Mouse (Mus musculus): ENCODE measurements at regions not wholly inside any gene's neighbourhood (a gene's known extent, or its start where the extent isn't known, plus 50 kb on each side); places are given as distances from the start of the nearest gene placed in this dataset.

GRCm38 (mm10) chr2:12758816-12759215 is 165.0 kb upstream of the Pter start:
- H3K9me3 ChIP-seq (replicated peaks; ENCODE audit: control insufficient read depth, low read length): no peaks in the 10 kb centered on the region
- no peaks in the 10 kb centered on the region for H3K36me3 ChIP-seq (ENCODE audit: control insufficient read depth, insufficient read depth)
- 32% methylated on average over 1 of the region's 1 CpGs for WGBS (ENCODE audit: insufficient replicate concordance)
- no peak overlapping the region for H3K9ac ChIP-seq (ENCODE audit: low read depth, low read length)
- no peak overlapping the region for H3K27ac ChIP-seq (ENCODE audit: low read length)
- H3K4me2 ChIP-seq (ENCODE audit: low read depth, low read length): no peak overlapping the region
- no peaks in the 10 kb centered on the region for H3K27me3 ChIP-seq (ENCODE audit: control insufficient read depth, insufficient read depth, low read depth, low read length)
- H3K4me1 ChIP-seq (ENCODE audit: control insufficient read depth, low read depth, low read length): no peaks in the 10 kb centered on the region
- no peak overlapping the region for H3K4me3 ChIP-seq (ENCODE audit: low read depth, low read length)
- ATAC-seq (ENCODE audit: low read depth): no peak

- no peaks in the 10 kb centered on the region for H3K4me1 ChIP-seq (ENCODE audit: control insufficient read depth, low read depth, low read length)
- no peak overlapping the region for H3K9ac ChIP-seq (ENCODE audit: low read depth, low read length)
- no peaks in the 10 kb centered on the region for H3K36me3 ChIP-seq (ENCODE audit: control insufficient read depth, insufficient read depth)
- WGBS (ENCODE audit: insufficient replicate concordance): 68% methylated on average over 3 of the region's 3 CpGs
- no peaks in the 10 kb centered on the region for H3K27me3 ChIP-seq (ENCODE audit: control insufficient read depth, insufficient read depth, low read depth, low read length)
- no peaks in the 10 kb centered on the region for H3K9me3 ChIP-seq (replicated peaks; ENCODE audit: control insufficient read depth, low read length)
- no peak overlapping the region for H3K4me2 ChIP-seq (ENCODE audit: low read depth, low read length)
- no peak overlapping the region for H3K27ac ChIP-seq (ENCODE audit: low read length)
- no peak for ATAC-seq (ENCODE audit: low read depth)
- no peak overlapping the region for H3K4me3 ChIP-seq (ENCODE audit: low read depth, low read length)
Observed at GRCm38 (mm10) chr2:12759931-12760330, 163.9 kb upstream of the Pter start.

- WGBS (ENCODE audit: insufficient replicate concordance): 65% methylated on average over 3 of the region's 3 CpGs
- no peak for ATAC-seq (ENCODE audit: low read depth)
- no peaks in the 10 kb centered on the region for H3K9me3 ChIP-seq (replicated peaks; ENCODE audit: control insufficient read depth, low read length)
- H3K4me3 ChIP-seq (ENCODE audit: low read depth, low read length): no peak overlapping the region
- H3K27me3 ChIP-seq (ENCODE audit: control insufficient read depth, insufficient read depth, low read depth, low read length): no peaks in the 10 kb centered on the region
- H3K4me1 ChIP-seq (ENCODE audit: control insufficient read depth, low read depth, low read length): no peaks in the 10 kb centered on the region
- H3K9ac ChIP-seq (ENCODE audit: low read depth, low read length): no peak overlapping the region
- no peaks in the 10 kb centered on the region for H3K36me3 ChIP-seq (ENCODE audit: control insufficient read depth, insufficient read depth)
- no peak overlapping the region for H3K27ac ChIP-seq (ENCODE audit: low read length)
- no peak overlapping the region for H3K4me2 ChIP-seq (ENCODE audit: low read depth, low read length)
Observed at GRCm38 (mm10) chr2:12761461-12761860, 162.4 kb upstream of the Pter start.

GRCm38 (mm10) chr2:12764510-12764909 is 159.3 kb upstream of the Pter start:
- H3K27ac ChIP-seq (ENCODE audit: low read length): no peak overlapping the region
- no peaks in the 10 kb centered on the region for H3K9me3 ChIP-seq (replicated peaks; ENCODE audit: control insufficient read depth, low read length)
- H3K27me3 ChIP-seq (ENCODE audit: control insufficient read depth, insufficient read depth, low read depth, low read length): no peaks in the 10 kb centered on the region
- H3K4me2 ChIP-seq (ENCODE audit: low read depth, low read length): no peak overlapping the region
- no peak overlapping the region for H3K4me3 ChIP-seq (ENCODE audit: low read depth, low read length)
- 45% methylated on average over 1 of the region's 1 CpGs for WGBS (ENCODE audit: insufficient replicate concordance)
- no peaks in the 10 kb centered on the region for H3K36me3 ChIP-seq (ENCODE audit: control insufficient read depth, insufficient read depth)
- no peak overlapping the region for H3K9ac ChIP-seq (ENCODE audit: low read depth, low read length)
- ATAC-seq (ENCODE audit: low read depth): no peak
- H3K4me1 ChIP-seq (ENCODE audit: control insufficient read depth, low read depth, low read length): no peaks in the 10 kb centered on the region

GRCm38 (mm10) chr2:12765336-12765735 is 158.5 kb upstream of the Pter start:
- Histone ChIP-seq H3K9me3 (replicated peaks; ENCODE audit: control insufficient read depth, low read length) (no peaks in the 10 kb centered on the region), H3K27me3 (ENCODE audit: control insufficient read depth, insufficient read depth, low read depth, low read length) (no peaks in the 10 kb centered on the region), H3K27ac (ENCODE audit: low read length) (no peak overlapping the region), H3K4me3 (ENCODE audit: low read depth, low read length) (no peak overlapping the region), H3K4me2 (ENCODE audit: low read depth, low read length) (no peak overlapping the region), H3K36me3 (ENCODE audit: control insufficient read depth, insufficient read depth) (no peaks in the 10 kb centered on the region), H3K4me1 (ENCODE audit: control insufficient read depth, low read depth, low read length) (no peaks in the 10 kb centered on the region), H3K9ac (ENCODE audit: low read depth, low read length) (no peak overlapping the region)
- ATAC-seq (ENCODE audit: low read depth): no peak
- WGBS (ENCODE audit: insufficient replicate concordance): 59% methylated on average over 2 of the region's 2 CpGs

- no peaks in the 10 kb centered on the region for H3K36me3 ChIP-seq (ENCODE audit: control insufficient read depth, insufficient read depth)
- H3K4me3 ChIP-seq (ENCODE audit: low read depth, low read length): no peak overlapping the region
- no peak overlapping the region for H3K9ac ChIP-seq (ENCODE audit: low read depth, low read length)
- no peaks in the 10 kb centered on the region for H3K9me3 ChIP-seq (replicated peaks; ENCODE audit: control insufficient read depth, low read length)
- no peaks in the 10 kb centered on the region for H3K4me1 ChIP-seq (ENCODE audit: control insufficient read depth, low read depth, low read length)
- no peaks in the 10 kb centered on the region for H3K27me3 ChIP-seq (ENCODE audit: control insufficient read depth, insufficient read depth, low read depth, low read length)
- no peak for ATAC-seq (ENCODE audit: low read depth)
- WGBS (ENCODE audit: insufficient replicate concordance): 53% methylated on average over 3 of the region's 3 CpGs
- H3K27ac ChIP-seq (ENCODE audit: low read length): no peak overlapping the region
- H3K4me2 ChIP-seq (ENCODE audit: low read depth, low read length): no peak overlapping the region
Observed at GRCm38 (mm10) chr2:12776866-12777265, 147.0 kb upstream of the Pter start.

- H3K9ac ChIP-seq (ENCODE audit: low read depth, low read length): no peak overlapping the region
- no peaks in the 10 kb centered on the region for H3K36me3 ChIP-seq (ENCODE audit: control insufficient read depth, insufficient read depth)
- ATAC-seq (ENCODE audit: low read depth): no peak
- H3K4me2 ChIP-seq (ENCODE audit: low read depth, low read length): no peak overlapping the region
- no peaks in the 10 kb centered on the region for H3K27me3 ChIP-seq (ENCODE audit: control insufficient read depth, insufficient read depth, low read depth, low read length)
- H3K9me3 ChIP-seq (replicated peaks; ENCODE audit: control insufficient read depth, low read length): no peaks in the 10 kb centered on the region
- H3K4me1 ChIP-seq (ENCODE audit: control insufficient read depth, low read depth, low read length): no peaks in the 10 kb centered on the region
- no peak overlapping the region for H3K4me3 ChIP-seq (ENCODE audit: low read depth, low read length)
- WGBS (ENCODE audit: insufficient replicate concordance): 27% methylated on average over 2 of the region's 2 CpGs
- no peak overlapping the region for H3K27ac ChIP-seq (ENCODE audit: low read length)
Observed at GRCm38 (mm10) chr2:12777696-12778095, 146.1 kb upstream of the Pter start.

- Histone ChIP-seq H3K9me3 (replicated peaks; ENCODE audit: control insufficient read depth, low read length) (no peaks in the 10 kb centered on the region), H3K9ac (ENCODE audit: low read depth, low read length) (no peak overlapping the region), H3K27ac (ENCODE audit: low read length) (no peak overlapping the region), H3K27me3 (ENCODE audit: control insufficient read depth, insufficient read depth, low read depth, low read length) (no peaks in the 10 kb centered on the region), H3K36me3 (ENCODE audit: control insufficient read depth, insufficient read depth) (no peaks in the 10 kb centered on the region), H3K4me3 (ENCODE audit: low read depth, low read length) (no peak overlapping the region), H3K4me2 (ENCODE audit: low read depth, low read length) (no peak overlapping the region), H3K4me1 (ENCODE audit: control insufficient read depth, low read depth, low read length) (no peaks in the 10 kb centered on the region)
- WGBS (ENCODE audit: insufficient replicate concordance): 46% methylated on average over 2 of the region's 2 CpGs
- ATAC-seq (ENCODE audit: low read depth): no peak
Observed at GRCm38 (mm10) chr2:12792596-12792995, 131.2 kb upstream of the Pter start.

- Histone ChIP-seq H3K4me3 (ENCODE audit: low read depth, low read length) (no peak overlapping the region), H3K4me1 (ENCODE audit: control insufficient read depth, low read depth, low read length) (no peaks in the 10 kb centered on the region), H3K4me2 (ENCODE audit: low read depth, low read length) (no peak overlapping the region), H3K27ac (ENCODE audit: low read length) (no peak overlapping the region), H3K9ac (ENCODE audit: low read depth, low read length) (no peak overlapping the region), H3K27me3 (ENCODE audit: control insufficient read depth, insufficient read depth, low read depth, low read length) (no peaks in the 10 kb centered on the region), H3K9me3 (replicated peaks; ENCODE audit: control insufficient read depth, low read length) (no peaks in the 10 kb centered on the region), H3K36me3 (ENCODE audit: control insufficient read depth, insufficient read depth) (no peaks in the 10 kb centered on the region)
- no peak for ATAC-seq (ENCODE audit: low read depth)
- WGBS (ENCODE audit: insufficient replicate concordance): 17% methylated on average over 1 of the region's 1 CpGs
Observed at GRCm38 (mm10) chr2:12797615-12798169, 126.1 kb upstream of the Pter start.

Measured in liver, embryonic 16.5 days (tissue).